Mouse (Mus musculus): ENCODE data around the gene Maob.

- TF ChIP-seq CTCF (conservative IDR thresholded peaks at IDR 0.05; ENCODE audit: insufficient read depth, insufficient read length, low read depth, low read length) (no peak), POLR2A (IDR thresholded peaks at IDR 0.05; ENCODE audit: low read depth, low read length) (no peak)
Observed at GRCm38 (mm10) chrX:16767453-16767852, 49.7 kb downstream of the Maob start.
